Mouse (Mus musculus): ENCODE measurements around the gene Hspbap1. TPM values are rescaled to one million over a fixed set of nuclear protein-coding genes. Genes with fewer than 3 reads are reported as not detected.

Gene Hspbap1
- polyA plus RNA-seq, 1 experiment: 6.2 TPM

DNA sequence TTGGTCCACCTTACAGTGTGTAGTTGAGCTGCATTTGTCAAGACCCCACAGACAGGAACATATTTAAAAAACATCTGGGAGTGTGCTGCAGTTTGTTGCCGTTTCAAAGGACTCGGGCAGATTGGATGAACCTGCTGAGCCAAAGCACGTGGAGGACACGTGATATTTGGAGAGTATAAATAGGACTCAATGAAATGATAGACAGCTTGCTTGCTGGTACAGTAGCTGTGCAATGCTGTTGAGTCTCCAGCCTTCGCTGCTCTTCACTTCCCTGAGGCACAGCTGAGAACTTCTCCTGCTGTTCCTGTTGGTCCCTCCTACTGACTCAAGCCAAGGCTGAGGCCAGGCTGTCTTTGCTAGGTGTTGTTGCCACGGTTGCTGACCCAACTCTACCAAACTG lies 29.2 kb upstream of the Hspbap1 start:
- H3K27me3 ChIP-seq (ENCODE audit: control insufficient read depth): no peaks in the 10 kb centered on the region
- no peak for TF ChIP-seq TAL1 (IDR thresholded peaks at IDR 0.05; ENCODE audit: low read length)
- TF ChIP-seq GATA1 (IDR thresholded peaks at IDR 0.05; ENCODE audit: low read length): no peak
- no peaks in the 10 kb centered on the region for H3K9me3 ChIP-seq (ENCODE audit: control insufficient read depth, low read length)
- H3K4me3 ChIP-seq (replicated peaks): no peak overlapping the region
- peaks cover 12% of the 10 kb centered on the region for H3K4me1 ChIP-seq (ENCODE audit: control insufficient read depth)
- peaks cover 37% of the 10 kb centered on the region for H3K36me3 ChIP-seq (ENCODE audit: control insufficient read depth)

DNA sequence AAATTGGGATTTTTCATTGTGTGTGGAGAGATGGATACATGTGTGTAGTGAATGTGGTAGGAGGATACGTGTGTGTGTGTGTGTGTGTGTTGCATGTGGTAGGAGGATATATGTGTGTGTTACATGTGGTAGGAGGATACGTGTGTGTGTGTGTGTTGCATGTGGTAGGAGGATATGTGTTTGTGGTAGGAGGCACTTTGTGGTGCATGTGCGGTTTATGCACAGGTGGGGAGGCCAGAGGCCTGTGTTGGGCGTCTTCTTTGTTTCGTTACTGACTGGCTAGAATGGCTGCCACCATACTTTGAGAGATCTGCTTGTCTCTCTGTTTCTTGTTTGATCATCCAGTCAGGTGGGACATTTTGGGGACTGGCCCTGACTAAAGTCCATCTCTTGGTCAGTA lies 28.6 kb upstream of the Hspbap1 start:
- TF ChIP-seq TAL1 (IDR thresholded peaks at IDR 0.05; ENCODE audit: low read length) (no peak), GATA1 (IDR thresholded peaks at IDR 0.05; ENCODE audit: low read length) (no peak)
- no peaks in the 10 kb centered on the region for H3K27me3 ChIP-seq (ENCODE audit: control insufficient read depth)
- H3K36me3 ChIP-seq (ENCODE audit: control insufficient read depth): peaks cover 40% of the 10 kb centered on the region
- H3K9me3 ChIP-seq (ENCODE audit: control insufficient read depth, low read length): no peaks in the 10 kb centered on the region
- H3K4me3 ChIP-seq (replicated peaks): no peak overlapping the region
- peaks cover 12% of the 10 kb centered on the region for H3K4me1 ChIP-seq (ENCODE audit: control insufficient read depth)

DNA sequence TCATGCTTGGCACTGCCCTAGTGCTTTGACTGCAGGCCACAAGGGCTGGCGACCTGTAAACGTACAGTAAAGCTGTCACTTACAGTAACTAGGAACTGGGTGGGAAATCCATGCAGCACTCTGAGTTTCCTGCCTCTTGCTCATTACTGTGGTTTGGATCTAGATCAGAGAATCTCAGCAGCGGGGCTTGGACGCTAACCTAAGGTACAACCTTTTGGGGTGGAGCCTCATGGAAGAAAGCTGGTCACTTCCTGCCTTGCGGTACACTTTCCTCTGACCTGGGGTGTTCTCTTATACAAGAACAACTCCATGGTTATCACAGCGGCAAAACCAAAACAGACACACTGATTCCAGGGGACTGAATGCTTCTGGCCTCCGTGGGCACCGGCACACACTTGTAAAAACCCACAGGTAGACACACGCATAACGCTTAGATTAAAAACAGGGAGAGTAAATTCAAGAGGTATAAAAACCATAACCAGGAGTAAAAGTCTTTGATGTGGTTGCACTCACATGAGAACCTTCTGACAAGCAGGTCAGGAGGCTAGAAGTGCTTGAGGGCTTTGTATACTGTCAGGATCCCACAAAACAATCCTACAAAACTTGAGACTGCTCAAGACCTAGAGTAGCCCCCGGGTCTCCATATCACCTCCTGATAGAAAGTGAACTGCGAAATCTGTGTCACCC lies 27.8 kb upstream of the Hspbap1 start:
- Histone ChIP-seq H3K4me3 (replicated peaks) (no peak overlapping the region), H3K4me1 (ENCODE audit: control insufficient read depth) (peaks cover 12% of the 10 kb centered on the region; the same call in 1 of the 2 replicates), H3K36me3 (ENCODE audit: control insufficient read depth) (peaks cover 46% of the 10 kb centered on the region), H3K27me3 (ENCODE audit: control insufficient read depth) (no peaks in the 10 kb centered on the region), H3K9me3 (ENCODE audit: control insufficient read depth, low read length) (no peaks in the 10 kb centered on the region)
- no peak for TF ChIP-seq GATA1 (IDR thresholded peaks at IDR 0.05; ENCODE audit: low read length)
- no peak for TF ChIP-seq TAL1 (IDR thresholded peaks at IDR 0.05; ENCODE audit: low read length)

DNA sequence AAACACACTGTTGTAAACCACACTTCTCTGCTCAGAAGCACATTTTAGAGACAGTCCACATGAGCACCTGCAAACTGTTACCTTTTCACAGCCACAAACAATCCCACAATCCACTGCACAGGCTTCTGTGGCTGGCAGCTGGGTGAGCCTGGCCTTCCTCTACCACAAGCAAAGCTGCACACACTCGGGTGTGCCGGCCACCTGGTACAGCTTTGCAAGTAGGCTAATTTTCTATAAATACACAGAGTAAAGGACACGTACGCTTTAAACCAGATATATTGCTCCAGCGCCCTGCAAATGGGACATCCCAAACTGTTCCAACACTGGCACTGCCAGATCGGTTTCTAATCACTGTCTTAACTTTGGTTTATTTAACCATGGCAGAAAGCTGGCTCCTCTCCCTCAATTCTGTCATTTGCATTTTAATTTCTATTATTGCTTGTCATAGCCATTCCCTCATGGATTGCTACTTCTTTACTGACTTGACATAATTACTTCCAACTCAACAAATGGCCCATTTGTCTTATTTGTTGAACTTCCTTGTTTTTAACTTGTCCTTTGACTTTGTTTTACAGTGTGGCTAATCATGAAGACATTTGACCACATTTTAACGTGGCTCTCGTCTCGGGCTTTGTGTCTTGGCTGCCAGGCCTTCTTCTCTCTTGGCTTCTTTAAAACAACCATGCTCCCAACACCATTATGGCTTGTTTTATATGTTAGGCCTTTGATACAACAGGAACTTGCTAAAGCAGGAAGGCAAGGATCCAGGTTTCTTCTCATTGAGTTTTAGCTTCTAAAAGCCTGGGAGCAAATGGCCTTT lies 22.5 kb upstream of the Hspbap1 start:
- no peaks in the 10 kb centered on the region for H3K9me3 ChIP-seq (ENCODE audit: control insufficient read depth, low read length)
- peaks cover 16% of the 10 kb centered on the region for H3K4me1 ChIP-seq (ENCODE audit: control insufficient read depth)
- H3K36me3 ChIP-seq (ENCODE audit: control insufficient read depth): peaks cover 56% of the 10 kb centered on the region
- no peaks in the 10 kb centered on the region for H3K27me3 ChIP-seq (ENCODE audit: control insufficient read depth)
- TF ChIP-seq TAL1 (IDR thresholded peaks at IDR 0.05; ENCODE audit: low read length) (no peak), GATA1 (IDR thresholded peaks at IDR 0.05; ENCODE audit: low read length) (no peak)
- H3K4me3 ChIP-seq (replicated peaks): no peak overlapping the region

DNA sequence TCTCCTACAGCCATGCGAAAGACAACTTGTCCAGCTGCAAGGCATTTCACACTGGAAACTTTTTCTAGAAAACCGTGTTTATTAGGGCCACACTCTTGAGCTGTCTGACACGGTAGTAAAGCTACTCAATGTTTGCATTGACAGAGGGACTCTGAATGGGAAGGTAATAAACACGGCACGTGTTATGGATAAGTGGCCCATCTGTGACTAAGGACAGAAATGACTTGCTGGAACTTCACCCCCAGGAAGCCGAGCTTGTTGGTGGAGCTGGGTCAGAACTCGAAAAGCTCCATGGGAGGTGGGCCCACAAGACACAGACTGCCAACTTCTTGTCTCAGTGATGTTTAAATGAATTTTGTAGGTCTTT lies 22.0 kb upstream of the Hspbap1 start:
- no peak overlapping the region for H3K4me3 ChIP-seq (replicated peaks)
- H3K36me3 ChIP-seq (ENCODE audit: control insufficient read depth): peaks cover 51% of the 10 kb centered on the region
- H3K4me1 ChIP-seq (ENCODE audit: control insufficient read depth): peaks cover 15% of the 10 kb centered on the region
- TF ChIP-seq TAL1 (IDR thresholded peaks at IDR 0.05; ENCODE audit: low read length): no peak
- no peak for TF ChIP-seq GATA1 (IDR thresholded peaks at IDR 0.05; ENCODE audit: low read length)
- H3K27me3 ChIP-seq (ENCODE audit: control insufficient read depth): no peaks in the 10 kb centered on the region
- H3K9me3 ChIP-seq (ENCODE audit: control insufficient read depth, low read length): no peaks in the 10 kb centered on the region

DNA sequence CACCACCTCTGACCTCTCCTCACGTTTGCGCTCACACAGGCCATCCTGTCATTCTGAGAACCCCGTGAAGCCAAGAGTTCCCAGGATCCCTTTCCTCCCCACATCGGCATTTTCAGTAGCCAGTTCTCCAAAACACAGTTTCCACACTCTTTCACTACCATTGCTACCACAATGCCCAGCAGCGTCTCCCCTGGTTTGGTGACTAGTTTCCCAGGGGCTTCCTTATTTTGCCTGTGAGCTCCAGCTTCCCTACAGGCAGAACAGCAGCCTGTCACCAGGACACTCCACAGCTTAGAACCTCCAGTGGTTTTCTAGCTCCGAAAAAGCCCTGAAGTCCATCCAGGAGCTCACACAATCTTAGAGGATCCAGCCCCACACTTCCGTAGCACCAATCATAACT lies 20.8 kb upstream of the Hspbap1 start:
- Histone ChIP-seq H3K36me3 (ENCODE audit: control insufficient read depth) (peaks cover 48% of the 10 kb centered on the region), H3K27me3 (ENCODE audit: control insufficient read depth) (no peaks in the 10 kb centered on the region), H3K4me1 (ENCODE audit: control insufficient read depth) (peaks cover 17% of the 10 kb centered on the region), H3K9me3 (ENCODE audit: control insufficient read depth, low read length) (no peaks in the 10 kb centered on the region), H3K4me3 (replicated peaks) (no peak overlapping the region)
- TF ChIP-seq GATA1 (IDR thresholded peaks at IDR 0.05; ENCODE audit: low read length) (no peak), TAL1 (IDR thresholded peaks at IDR 0.05; ENCODE audit: low read length) (no peak)

DNA sequence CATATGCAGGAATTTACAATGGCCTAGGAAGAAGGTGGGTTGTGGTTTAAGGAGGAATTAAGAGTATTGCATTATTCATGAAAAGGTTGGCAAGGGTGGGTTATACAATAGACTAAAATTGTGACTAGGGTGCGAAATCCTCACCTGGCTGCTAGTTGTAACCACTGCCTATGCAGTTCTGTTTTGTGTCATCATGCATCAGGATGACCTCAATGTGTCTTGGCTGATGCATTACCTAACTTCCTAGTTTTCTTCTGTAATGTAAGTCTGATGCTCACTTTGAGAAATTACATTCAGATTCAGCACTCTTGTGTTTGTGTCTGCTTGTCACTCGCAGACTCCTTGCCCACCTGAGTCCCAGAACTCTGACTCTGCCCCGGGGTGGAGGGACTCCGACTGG lies 18.3 kb upstream of the Hspbap1 start:
- H3K27me3 ChIP-seq (ENCODE audit: control insufficient read depth): no peaks in the 10 kb centered on the region
- TF ChIP-seq TAL1 (IDR thresholded peaks at IDR 0.05; ENCODE audit: low read length) (no peak), GATA1 (IDR thresholded peaks at IDR 0.05; ENCODE audit: low read length) (no peak)
- H3K4me3 ChIP-seq (replicated peaks): no peak overlapping the region
- H3K9me3 ChIP-seq (ENCODE audit: control insufficient read depth, low read length): no peaks in the 10 kb centered on the region
- H3K4me1 ChIP-seq (ENCODE audit: control insufficient read depth): peaks cover 37% of the 10 kb centered on the region
- H3K36me3 ChIP-seq (ENCODE audit: control insufficient read depth): peaks cover 38% of the 10 kb centered on the region

DNA sequence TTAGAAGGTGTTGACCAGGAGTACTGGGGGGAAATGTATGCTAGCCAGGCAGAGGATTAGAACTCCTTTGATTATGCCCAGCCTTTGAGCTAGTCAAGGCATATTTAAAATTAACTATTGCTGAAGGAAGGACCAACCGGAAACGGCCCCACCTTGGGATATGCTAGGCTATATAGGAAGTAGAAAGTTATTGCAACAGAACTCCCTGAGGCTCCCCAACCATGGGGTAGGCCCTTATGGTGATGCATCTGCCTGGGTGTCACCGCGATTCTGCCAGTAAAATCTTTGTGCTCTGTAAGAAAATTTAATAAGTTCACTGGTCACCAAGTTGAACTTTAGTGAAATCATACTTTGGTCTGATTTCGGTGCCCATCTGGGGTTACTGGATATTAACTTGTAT lies 16.2 kb upstream of the Hspbap1 start:
- H3K4me3 ChIP-seq (replicated peaks): no peak overlapping the region
- H3K4me1 ChIP-seq (ENCODE audit: control insufficient read depth): peaks cover 48% of the 10 kb centered on the region
- peaks cover 26% of the 10 kb centered on the region for H3K36me3 ChIP-seq (ENCODE audit: control insufficient read depth)
- H3K9me3 ChIP-seq (ENCODE audit: control insufficient read depth, low read length): no peaks in the 10 kb centered on the region
- no peaks in the 10 kb centered on the region for H3K27me3 ChIP-seq (ENCODE audit: control insufficient read depth)
- no peak for TF ChIP-seq TAL1 (IDR thresholded peaks at IDR 0.05; ENCODE audit: low read length)
- TF ChIP-seq GATA1 (IDR thresholded peaks at IDR 0.05; ENCODE audit: low read length): no peak

DNA sequence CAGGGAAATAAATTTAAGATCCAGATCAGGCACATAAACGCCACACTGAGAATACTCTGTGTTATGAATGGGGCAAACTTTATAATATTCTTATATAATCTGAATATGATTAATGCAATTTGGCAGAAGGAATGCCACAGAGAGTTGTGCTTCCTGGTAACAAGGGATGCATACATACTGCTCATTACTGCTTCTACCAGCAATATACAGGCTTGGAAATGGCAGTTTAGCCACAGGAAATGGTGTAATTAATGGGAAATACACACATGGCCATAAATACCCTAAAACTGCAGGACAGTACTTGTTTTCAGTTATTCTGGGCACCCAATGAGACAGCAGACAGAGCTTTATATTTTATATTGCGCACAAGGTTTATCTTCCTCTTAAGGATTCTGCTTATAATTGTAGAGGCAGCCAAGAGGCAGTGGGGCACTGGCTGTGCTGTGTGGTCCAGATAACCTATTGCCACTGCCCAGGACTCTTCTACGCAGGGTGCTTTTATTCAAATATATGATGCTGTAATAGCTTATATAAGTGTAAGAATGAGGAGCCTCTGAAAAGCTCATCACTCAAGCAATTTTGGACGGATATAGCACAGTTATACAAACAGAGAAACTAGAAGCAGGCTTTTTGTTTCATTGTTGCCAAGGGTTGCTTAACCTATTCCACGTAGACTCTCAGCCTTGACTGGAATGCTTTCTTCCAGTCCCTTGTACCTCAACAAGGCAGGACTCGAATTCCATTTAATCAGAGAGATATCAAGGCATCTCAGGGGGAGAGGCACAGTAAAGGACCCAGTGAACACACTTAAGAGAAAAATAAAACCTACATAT lies 14.5 kb upstream of the Hspbap1 start:
- Histone ChIP-seq H3K4me3 (replicated peaks) (no peak overlapping the region), H3K9me3 (ENCODE audit: control insufficient read depth, low read length) (no peaks in the 10 kb centered on the region), H3K4me1 (ENCODE audit: control insufficient read depth) (peaks cover 61% of the 10 kb centered on the region), H3K27me3 (ENCODE audit: control insufficient read depth) (no peaks in the 10 kb centered on the region), H3K36me3 (ENCODE audit: control insufficient read depth) (peaks cover 15% of the 10 kb centered on the region)
- TF ChIP-seq GATA1 (IDR thresholded peaks at IDR 0.05; ENCODE audit: low read length) (no peak), TAL1 (IDR thresholded peaks at IDR 0.05; ENCODE audit: low read length) (no peak)

Data from erythroblast, embryonic 14.5 days (primary cell).